Mouse (Mus musculus) heart, embryonic 12.5 days (tissue): Measurements from ENCODE around the gene Ppp1r9b. TPM values are rescaled to one million over a fixed set of nuclear protein-coding genes. Genes with fewer than 3 reads are reported as not detected.
A peak's percentile ranks its signal among the peaks of the same experiment; 100 is the strongest.

Experiments
- ATAC-seq: fragments of 200-750 bp; cut with Nextera tagmentation; 2 replicates; pipeline ENCODE4 v1.8.0; 2017; ENCODE audit warnings: moderate TSS enrichment, moderate library complexity; ENCODE audit not compliant: insufficient number of reproducible peaks, low FRiP score
- H3K27ac ChIP-seq: fragments of 300-500 bp; sonication (generic); 2 replicates; pipeline ENCODE4 v1.5.1; 2016; ENCODE audit warnings: mild to moderate bottlenecking, moderate library complexity; ENCODE audit not compliant: poor library complexity, severe bottlenecking
- H3K27me3 ChIP-seq: fragments of 300-500 bp; sonication (generic); replicated peaks from 2 replicates; pipeline ENCODE4 v1.6.1; 2016; ENCODE audit warnings: mild to moderate bottlenecking, moderate library complexity
- H3K36me3 ChIP-seq: fragments of 300-500 bp; sonication (generic); 2 replicates; pipeline ENCODE4 v1.6.1; 2016; ENCODE audit warnings: mild to moderate bottlenecking, moderate library complexity
- H3K4me1 ChIP-seq: fragments of 300-500 bp; sonication (generic); replicated peaks from 2 replicates; pipeline ENCODE4 v1.6.1; 2016; ENCODE audit warnings: mild to moderate bottlenecking
- H3K4me2 ChIP-seq: fragments of 300-500 bp; sonication (generic); 2 replicates; pipeline ENCODE4 v1.6.1; 2016; ENCODE audit warnings: mild to moderate bottlenecking, moderate library complexity
- H3K4me3 ChIP-seq: fragments of 300-500 bp; sonication (generic); 2 replicates; pipeline ENCODE4 v1.5.1; 2016; ENCODE audit warnings: mild to moderate bottlenecking
- H3K9ac ChIP-seq: fragments of 300-500 bp; sonication (generic); 2 replicates; pipeline ENCODE4 v1.6.1; 2016; ENCODE audit warnings: mild to moderate bottlenecking, moderate library complexity
- H3K9me3 ChIP-seq: fragments of 300-500 bp; sonication (generic); replicated peaks from 2 replicates; pipeline ENCODE4 v1.6.1; 2016; ENCODE audit warnings: mild to moderate bottlenecking, moderate library complexity
- WGBS: fragments of 180-500 bp; shearing (Covaris S2); methylation state at CpG from one replicate; pipeline ENCODE4 v1.1.7; 2016; 5-methylcytosine and 5-hydroxymethylcytosine counted together
- polyA plus RNA-seq: library from polyadenylated mRNA; unstranded; fragments of >200 nt; fragmentation: Nextera tagmentation; extraction: Ambion mirVana; gene quantifications from 2 replicates; pipeline ENCODE4 v1.2.1, GENCODE M21; 2016

Ppp1r9b gene
- polyA plus RNA-seq, 1 experiment from 2014 or later, result 10.4 TPM

DNA sequence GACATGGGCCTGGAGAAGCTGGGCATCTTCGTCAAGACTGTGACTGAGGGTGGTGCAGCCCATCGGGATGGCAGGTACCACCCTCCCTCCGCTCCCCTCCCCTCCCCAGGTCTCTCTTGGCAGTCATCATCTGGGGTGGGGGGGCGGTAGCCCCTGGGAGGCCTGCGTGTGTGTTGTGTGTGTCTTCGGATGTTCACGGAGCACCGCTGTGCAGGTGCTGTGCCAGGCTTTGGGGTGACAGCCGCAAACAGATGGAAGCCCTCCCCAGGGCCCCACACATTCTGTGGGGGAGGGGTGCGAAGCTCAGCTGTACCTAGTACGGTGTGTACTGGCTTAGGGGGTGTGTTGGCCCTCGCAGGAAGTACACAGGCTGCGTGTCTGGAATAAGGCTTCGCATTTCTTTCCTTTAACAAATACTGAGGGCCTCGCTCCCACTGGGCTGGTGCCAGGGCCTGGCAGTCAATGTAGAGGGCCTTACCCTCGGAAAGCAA lies 7.3 kb downstream of the Ppp1r9b start:
- peak overlapping the region; percentile 29 for H3K9ac ChIP-seq

DNA sequence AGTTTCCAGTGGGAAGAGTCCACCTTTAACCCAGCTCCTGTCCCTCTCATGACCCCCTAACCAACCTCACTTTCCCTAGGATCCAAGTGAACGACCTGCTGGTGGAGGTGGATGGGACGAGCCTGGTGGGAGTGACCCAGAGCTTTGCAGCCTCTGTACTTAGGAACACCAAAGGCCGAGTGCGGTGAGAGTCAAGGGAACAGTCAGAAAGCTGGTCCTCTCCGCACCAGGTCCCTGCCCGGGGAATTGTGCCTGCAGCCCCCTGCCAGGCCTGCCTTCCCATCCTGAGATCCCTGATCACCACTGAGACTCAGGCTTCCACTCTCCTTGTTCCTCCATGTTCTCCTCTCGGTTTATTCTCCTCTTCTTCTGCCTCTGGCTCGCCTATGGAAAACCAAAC lies 9.3 kb downstream of the Ppp1r9b start:
- peaks cover 66% of the 10 kb centered on the region for H3K4me1 ChIP-seq
- H3K4me3 ChIP-seq, result 0 out of 2 replicates have a peak overlapping the region, but pooled peaks have one; percentile 0
- H3K27ac ChIP-seq, result peak overlapping the region; percentile 38
- no peaks in the 10 kb centered on the region for H3K9me3 ChIP-seq
- WGBS, result 78% methylated on average over 8 of the region's 8 CpGs
- no peaks in the 10 kb centered on the region for H3K27me3 ChIP-seq
- ATAC-seq, result no peak
- H3K36me3 ChIP-seq, result peaks cover 86% of the 10 kb centered on the region
- peak overlapping the region; percentile 34 for H3K9ac ChIP-seq
- H3K4me2 ChIP-seq, result peak overlapping the region; percentile 37

More for the DNA sequence above, 7.3 kb downstream of the Ppp1r9b start:
- H3K4me3 ChIP-seq, result peak overlapping the region; percentile 25
- H3K27ac ChIP-seq, result peak overlapping the region; percentile 58
- peaks cover 71% of the 10 kb centered on the region for H3K4me1 ChIP-seq
- peaks cover 71% of the 10 kb centered on the region for H3K36me3 ChIP-seq
- peak overlapping the region; percentile 37 for H3K4me2 ChIP-seq
- 69% methylated on average over 16 of the region's 16 CpGs for WGBS
- H3K27me3 ChIP-seq, result no peaks in the 10 kb centered on the region
- peak; percentile 37; the same call in 1 of the 2 replicates for ATAC-seq
- no peaks in the 10 kb centered on the region for H3K9me3 ChIP-seq

DNA sequence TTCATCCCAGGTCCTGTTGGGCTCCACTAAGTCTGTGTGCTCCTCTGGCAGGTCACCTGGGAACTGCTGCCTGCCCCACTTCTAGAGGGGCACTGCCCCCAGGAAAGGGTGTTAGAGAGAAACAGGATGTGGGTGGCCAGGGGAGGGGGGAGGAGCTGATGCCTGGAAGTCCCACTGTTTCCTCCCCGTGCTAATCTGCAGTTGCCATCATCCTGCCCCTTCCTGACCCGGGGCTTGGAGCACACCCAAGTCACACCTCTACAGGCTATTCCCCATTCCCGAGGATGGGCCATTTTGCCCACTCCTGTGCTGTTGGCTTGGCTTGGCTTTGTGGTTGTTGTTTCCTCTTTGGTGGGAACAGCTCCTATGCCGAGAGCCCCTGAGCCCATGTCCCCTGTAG lies 9.7 kb downstream of the Ppp1r9b start:
- H3K36me3 ChIP-seq, result peaks cover 89% of the 10 kb centered on the region
- peak overlapping the region; percentile 34 for H3K9ac ChIP-seq
- no peaks in the 10 kb centered on the region for H3K27me3 ChIP-seq
- WGBS, result 21% methylated on average over 4 of the region's 4 CpGs
- H3K4me3 ChIP-seq, result peak overlapping the region; percentile 0; the same call in 1 of the 2 replicates
- H3K4me1 ChIP-seq, result peaks cover 62% of the 10 kb centered on the region
- peak overlapping the region; percentile 37 for H3K4me2 ChIP-seq
- H3K27ac ChIP-seq, result peak overlapping the region; percentile 38
- ATAC-seq, result 0 out of 2 replicates have a peak, but pooled peaks have one; percentile 5
- H3K9me3 ChIP-seq, result no peaks in the 10 kb centered on the region

DNA sequence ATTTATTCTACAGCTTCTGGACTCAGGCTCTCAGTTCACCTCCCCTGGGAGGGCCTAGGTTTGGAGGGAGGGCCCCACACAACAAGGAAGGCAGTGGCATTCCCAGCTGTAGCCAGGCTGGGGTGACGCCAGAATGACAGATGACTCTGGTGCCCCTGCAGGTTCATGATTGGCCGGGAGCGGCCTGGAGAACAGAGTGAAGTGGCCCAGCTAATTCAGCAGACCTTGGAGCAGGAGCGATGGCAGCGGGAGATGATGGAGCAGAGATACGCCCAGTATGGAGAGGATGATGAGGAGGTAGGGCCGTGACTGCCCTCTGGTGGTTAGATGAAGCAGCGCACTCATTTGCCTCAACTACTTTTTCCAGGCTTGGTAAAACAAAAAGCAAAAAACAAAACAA lies 10.2 kb downstream of the Ppp1r9b start:
- no peaks in the 10 kb centered on the region for H3K27me3 ChIP-seq
- peak overlapping the region; percentile 34; the same call in 1 of the 2 replicates for H3K9ac ChIP-seq
- H3K27ac ChIP-seq, result peak overlapping the region; percentile 38
- no peaks in the 10 kb centered on the region for H3K9me3 ChIP-seq
- H3K4me2 ChIP-seq, result peak overlapping the region; percentile 37
- H3K4me3 ChIP-seq, result peak overlapping the region; percentile 0; the same call in 1 of the 2 replicates
- peaks cover 62% of the 10 kb centered on the region for H3K4me1 ChIP-seq
- H3K36me3 ChIP-seq, result peaks cover 92% of the 10 kb centered on the region
- peak; percentile 26; the same call in 1 of the 2 replicates for ATAC-seq
- 4% methylated on average over 8 of the region's 8 CpGs for WGBS

DNA sequence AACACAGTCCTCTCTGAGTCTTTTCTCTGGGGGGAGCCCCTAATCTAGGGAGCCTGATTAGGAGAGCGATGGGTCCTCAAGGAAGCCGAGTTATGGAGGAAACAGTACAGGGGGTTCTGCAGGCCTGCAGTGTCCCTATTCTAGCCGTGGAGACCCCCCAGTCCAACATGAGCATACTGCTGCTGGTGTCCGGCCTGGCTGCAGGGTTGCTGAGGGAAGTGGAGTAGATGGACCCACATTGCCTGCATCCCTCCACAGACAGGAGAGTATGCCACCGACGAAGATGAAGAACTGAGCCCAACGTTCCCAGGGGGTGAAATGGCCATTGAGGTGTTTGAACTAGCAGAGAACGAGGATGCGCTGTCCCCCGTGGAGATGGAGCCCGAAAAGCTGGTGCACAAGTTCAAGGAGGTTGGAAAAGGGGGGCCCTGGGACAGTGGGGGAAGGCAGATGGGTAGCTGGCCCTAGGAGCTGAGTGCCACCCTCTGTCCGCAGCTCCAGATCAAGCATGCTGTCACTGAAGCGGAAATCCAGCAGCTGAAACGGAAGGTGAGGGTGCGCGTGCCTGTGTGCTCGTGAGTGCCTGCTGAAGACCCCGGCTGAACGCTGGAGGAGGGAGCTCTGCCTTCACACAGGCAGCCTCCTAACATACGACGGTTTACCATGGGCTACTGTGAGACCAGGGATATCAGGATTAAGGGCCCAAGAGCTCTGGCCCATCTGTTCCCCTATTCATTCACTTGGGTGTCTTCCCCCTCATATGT lies 10.9 kb downstream of the Ppp1r9b start:
- Histone ChIP-seq H3K27me3 (no peaks in the 10 kb centered on the region), H3K4me2 (no peak overlapping the region), H3K9me3 (no peaks in the 10 kb centered on the region), H3K36me3 (peaks cover 85% of the 10 kb centered on the region), H3K27ac (no peak overlapping the region), H3K9ac (no peak overlapping the region), H3K4me3 (no peak overlapping the region), H3K4me1 (peaks cover 61% of the 10 kb centered on the region)
- WGBS, result 86% methylated on average over 21 of the region's 21 CpGs
- ATAC-seq, result no peak

DNA sequence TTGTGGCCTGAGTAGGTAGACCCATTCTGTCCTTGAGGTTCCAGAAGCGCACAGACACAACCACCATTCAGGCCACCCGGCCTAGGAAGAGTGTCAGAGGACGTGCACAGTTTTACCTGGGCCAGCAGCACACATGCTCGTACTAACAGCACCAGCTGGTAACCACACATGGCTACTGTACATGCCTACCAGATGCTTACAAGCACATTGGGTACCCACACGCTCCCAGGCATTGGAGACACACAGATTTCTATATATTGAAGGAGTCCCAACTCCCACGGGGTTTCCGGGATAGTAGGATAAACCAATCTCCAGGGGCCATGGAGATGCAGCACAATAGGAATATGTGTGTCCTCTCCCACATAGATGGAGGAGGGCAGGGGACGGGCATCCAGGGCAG lies 11.9 kb downstream of the Ppp1r9b start:
- Histone ChIP-seq H3K4me2 (no peak overlapping the region), H3K9me3 (no peaks in the 10 kb centered on the region), H3K36me3 (peaks cover 76% of the 10 kb centered on the region), H3K4me3 (no peak overlapping the region), H3K27ac (no peak overlapping the region), H3K27me3 (no peaks in the 10 kb centered on the region), H3K4me1 (peaks cover 60% of the 10 kb centered on the region), H3K9ac (no peak overlapping the region)
- no peak for ATAC-seq
- WGBS, result 90% methylated on average over 8 of the region's 8 CpGs

DNA sequence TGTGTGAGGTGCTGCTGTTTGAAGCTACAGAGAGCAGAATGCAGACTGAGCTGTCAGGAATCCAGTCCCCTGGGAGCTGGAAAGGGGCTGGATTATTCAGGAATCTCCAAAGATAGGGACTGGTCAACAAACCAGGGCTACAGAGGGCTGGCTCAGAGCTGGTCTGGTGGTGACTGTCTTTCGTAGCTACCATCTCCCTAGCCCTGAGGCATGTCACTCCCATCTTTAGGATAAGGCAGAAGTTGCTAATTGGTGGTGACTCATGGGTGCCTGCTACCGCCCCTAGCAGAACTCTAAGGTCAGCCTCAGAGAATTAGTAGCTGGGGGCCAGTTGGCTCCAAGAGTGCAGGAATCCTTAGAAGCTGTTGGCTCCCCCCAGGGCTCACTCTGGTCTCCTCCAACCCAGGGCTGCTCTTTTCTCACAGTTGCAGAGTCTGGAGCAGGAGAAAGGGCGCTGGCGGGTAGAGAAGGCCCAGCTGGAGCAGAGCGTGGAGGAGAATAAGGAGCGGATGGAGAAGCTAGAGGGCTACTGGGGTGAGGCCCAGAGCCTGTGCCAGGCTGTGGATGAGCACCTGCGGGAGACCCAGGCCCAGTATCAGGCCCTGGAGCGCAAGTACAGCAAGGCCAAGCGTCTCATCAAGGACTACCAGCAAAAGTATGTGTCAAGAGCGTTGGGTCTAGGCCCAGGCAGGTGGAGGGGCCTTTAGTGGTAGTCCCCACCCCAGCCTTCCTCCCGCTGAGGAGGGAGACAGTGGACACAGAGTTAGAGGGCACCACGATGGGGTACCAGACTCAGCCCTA lies 13.5 kb downstream of the Ppp1r9b start:
- WGBS, result 75% methylated on average over 12 of the region's 12 CpGs
- Histone ChIP-seq H3K4me3 (no peak overlapping the region), H3K9ac (0 out of 2 replicates have a peak overlapping the region, but pooled peaks have one; percentile 50), H3K36me3 (peaks cover 60% of the 10 kb centered on the region), H3K4me1 (peaks cover 67% of the 10 kb centered on the region), H3K4me2 (no peak overlapping the region), H3K9me3 (no peaks in the 10 kb centered on the region), H3K27me3 (no peaks in the 10 kb centered on the region), H3K27ac (peak overlapping the region; percentile 59; the same call in 1 of the 2 replicates)
- ATAC-seq, result no peak

DNA sequence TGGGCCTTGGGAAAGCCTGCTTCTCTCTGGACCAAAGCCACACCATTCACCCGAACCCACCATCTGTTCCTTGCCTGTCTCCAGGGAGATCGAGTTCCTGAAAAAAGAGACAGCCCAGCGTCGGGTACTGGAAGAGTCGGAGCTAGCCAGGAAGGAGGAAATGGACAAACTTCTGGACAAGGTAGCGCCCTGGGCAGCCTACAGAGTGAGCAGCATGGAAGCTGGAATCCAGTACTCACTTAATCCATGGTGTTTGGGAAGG lies 14.0 kb downstream of the Ppp1r9b start:
- peaks cover 54% of the 10 kb centered on the region for H3K36me3 ChIP-seq
- H3K4me2 ChIP-seq, result no peak overlapping the region
- no peak for ATAC-seq
- no peak overlapping the region for H3K9ac ChIP-seq
- no peak overlapping the region for H3K4me3 ChIP-seq
- H3K27ac ChIP-seq, result peak overlapping the region; percentile 59; the same call in 1 of the 2 replicates
- WGBS, result 74% methylated on average over 6 of the region's 6 CpGs
- H3K9me3 ChIP-seq, result no peaks in the 10 kb centered on the region
- H3K27me3 ChIP-seq, result no peaks in the 10 kb centered on the region
- H3K4me1 ChIP-seq, result peaks cover 68% of the 10 kb centered on the region

DNA sequence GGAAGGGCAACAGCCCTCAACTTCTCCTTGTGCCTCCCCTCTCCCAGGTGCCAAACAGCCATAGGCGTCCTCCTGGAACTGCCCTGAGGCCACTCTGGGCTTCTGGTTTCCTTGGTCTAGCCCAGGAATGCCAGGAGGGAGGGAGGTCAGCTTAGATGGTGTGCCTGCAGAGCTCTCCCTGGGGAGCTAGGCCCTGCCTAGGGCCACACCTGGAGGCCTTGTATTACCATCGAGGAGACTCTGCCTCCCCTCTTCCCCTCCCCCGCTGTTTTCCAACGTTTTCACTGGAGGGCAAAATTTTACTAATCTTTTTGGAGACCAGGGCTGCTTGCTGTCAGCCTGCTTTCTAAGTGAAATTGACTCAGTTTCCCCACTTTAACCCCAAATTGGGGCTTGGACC lies 15.2 kb downstream of the Ppp1r9b start:
- Histone ChIP-seq H3K4me3 (peak overlapping the region; percentile 48), H3K4me1 (peaks cover 63% of the 10 kb centered on the region), H3K4me2 (peak overlapping the region; percentile 80), H3K9ac (peak overlapping the region; percentile 70), H3K36me3 (peaks cover 45% of the 10 kb centered on the region), H3K9me3 (no peaks in the 10 kb centered on the region), H3K27ac (no peak overlapping the region), H3K27me3 (no peaks in the 10 kb centered on the region)
- 36% methylated on average over 4 of the region's 4 CpGs for WGBS
- ATAC-seq, result no peak

DNA sequence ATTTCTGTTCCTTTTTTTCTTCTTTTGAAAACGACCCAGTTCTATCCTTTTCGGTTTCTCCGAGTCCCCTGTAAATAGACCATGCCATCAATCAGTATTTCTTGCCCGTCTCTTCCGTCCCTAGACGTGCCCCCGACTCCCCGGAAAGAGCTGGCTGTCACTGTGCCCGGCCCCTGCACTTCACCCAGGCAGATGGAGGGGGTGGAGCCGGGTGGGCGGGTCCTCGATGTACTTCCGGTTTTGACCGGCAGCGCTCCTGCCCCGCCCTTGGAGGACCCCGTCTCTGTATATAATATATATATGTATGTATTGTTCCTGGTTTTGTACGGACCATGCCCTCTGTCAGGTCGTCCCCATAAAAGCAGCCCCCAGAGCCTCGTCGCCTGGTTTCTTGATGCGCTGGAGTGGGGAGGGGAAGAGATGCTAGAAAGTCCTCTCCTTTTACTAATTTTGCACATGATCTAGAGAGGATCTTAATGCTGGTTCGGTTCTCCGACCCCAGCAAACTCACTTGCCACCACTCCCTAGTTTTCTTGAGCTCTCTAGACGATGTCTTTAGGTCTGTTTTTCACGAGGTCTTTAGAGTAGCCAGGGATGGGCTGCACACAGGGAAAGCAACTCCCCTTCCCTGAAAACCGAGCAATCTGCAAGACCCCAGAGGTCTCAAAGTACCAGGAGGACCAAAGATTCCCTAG lies 15.8 kb downstream of the Ppp1r9b start:
- peak overlapping the region; percentile 69 for H3K27ac ChIP-seq
- H3K36me3 ChIP-seq, result peaks cover 41% of the 10 kb centered on the region
- peaks cover 63% of the 10 kb centered on the region for H3K4me1 ChIP-seq
- peak; percentile 65 for ATAC-seq
- peak overlapping the region; percentile 80 for H3K4me2 ChIP-seq
- no peaks in the 10 kb centered on the region for H3K27me3 ChIP-seq
- no peaks in the 10 kb centered on the region for H3K9me3 ChIP-seq
- WGBS, result 2% methylated on average over 27 of the region's 27 CpGs
- peak overlapping the region; percentile 48 for H3K4me3 ChIP-seq
- peak overlapping the region; percentile 70 for H3K9ac ChIP-seq
